Mouse (Mus musculus): ENCODE results near the gene Igfbp5. TPM values are rescaled to one million over a fixed set of nuclear protein-coding genes. Genes with fewer than 3 reads are reported as not detected.
A peak's percentile ranks its signal among the peaks of the same experiment; 100 is the strongest.

Gene Igfbp5
- polyA plus RNA-seq (2016; fragmentation: Nextera tagmentation; extraction: Ambion mirVana) = 45.9 and 51.3 TPM in 2 replicates

DNA sequence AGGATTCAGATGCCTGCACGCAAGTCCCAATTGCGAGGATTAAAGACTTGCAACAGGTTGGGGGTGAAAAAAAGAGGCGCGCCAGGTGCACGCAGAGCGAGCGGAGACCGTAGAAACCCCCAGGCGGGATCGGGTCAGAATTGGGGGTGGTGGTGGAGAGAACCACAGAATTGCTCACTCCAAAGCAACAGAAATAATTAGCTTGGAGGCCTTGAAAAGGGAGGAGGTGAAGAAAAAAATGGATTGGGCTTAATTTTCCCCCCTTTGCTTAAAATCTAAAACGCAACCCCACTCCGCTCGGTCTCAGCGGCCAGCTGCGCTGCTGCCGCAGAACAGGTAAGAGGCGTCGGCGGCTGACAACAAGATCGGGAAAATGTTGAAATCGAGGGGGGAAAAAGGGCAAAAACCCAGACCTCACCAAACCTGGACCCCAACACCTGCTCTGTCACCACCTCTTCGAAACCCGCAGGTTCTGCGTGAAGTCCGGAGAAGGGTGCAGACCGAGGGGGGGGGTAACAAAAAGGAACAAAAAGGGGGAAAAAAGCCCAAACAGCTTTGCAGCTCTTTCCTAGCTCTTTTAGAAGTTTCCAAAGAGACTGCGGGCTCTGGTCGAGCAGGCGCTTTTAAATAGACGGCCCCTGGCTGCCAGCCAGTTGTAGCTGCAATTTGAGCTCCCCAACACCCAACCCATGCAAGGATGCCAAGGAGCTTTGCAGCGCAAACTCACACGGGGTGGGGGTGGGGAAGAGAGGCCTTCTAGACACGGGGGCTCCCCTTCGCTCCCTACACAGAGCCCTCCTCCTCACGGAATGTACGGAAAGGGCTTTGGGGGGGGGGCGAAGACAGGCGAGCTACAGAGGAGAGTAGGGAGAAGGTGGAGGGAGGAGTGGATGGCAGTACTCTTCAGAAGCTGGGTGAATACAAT is at the start of gene Igfbp5:
Gene Igfbp5 (minus strand): TSS at position 598 of the 925 bp plus-strand sequence.
- Histone ChIP-seq H3K9me3 (no peaks in the 10 kb centered on the region), H3K4me1 (peaks cover 80% of the 10 kb centered on the region), H3K4me3 (peak within 1 kb of the TSS; percentile 68), H3K27ac (peak within 1 kb of the TSS; percentile 93), H3K27me3 (ENCODE audit: poor library complexity, severe bottlenecking) (peaks cover 64% of the 10 kb centered on the region), H3K36me3 (replicated peaks) (no peaks in the 10 kb centered on the region)
- under 1% methylated on average over 38 of the region's 38 CpGs for WGBS
- peak; percentile 67 for DNase-seq (ENCODE audit: extremely low spot score, low spot score)

DNA sequence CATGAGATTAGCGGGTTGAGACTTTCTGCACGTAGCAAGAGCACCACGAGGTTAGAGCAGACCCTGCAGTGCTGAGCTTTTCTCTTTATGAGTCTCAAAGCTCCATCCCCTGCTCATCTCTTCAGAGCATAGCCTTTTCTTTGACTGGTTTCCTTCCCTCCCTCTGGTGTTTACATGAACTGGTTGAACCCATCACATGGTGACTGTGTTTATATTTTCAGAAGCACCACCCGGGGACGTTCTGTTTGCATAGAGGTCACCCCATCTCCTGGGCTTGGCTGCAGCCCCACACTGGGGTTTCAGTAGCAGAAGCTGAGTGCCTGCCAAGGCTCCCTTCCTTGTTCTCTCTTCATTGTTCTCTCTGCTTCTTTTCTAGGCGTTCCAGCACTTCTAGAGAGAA is 40.1 kb upstream of the Igfbp5 start:
- Histone ChIP-seq H3K27me3 (ENCODE audit: poor library complexity, severe bottlenecking) (no peaks in the 10 kb centered on the region), H3K36me3 (replicated peaks) (no peaks in the 10 kb centered on the region), H3K4me1 (0 out of 2 replicates have a peak, but pooled peaks cover 3% of the 10 kb centered on the region), H3K9me3 (no peaks in the 10 kb centered on the region), H3K27ac (no peak overlapping the region), H3K4me3 (no peak overlapping the region)
- 79% methylated on average over 6 of the region's 6 CpGs for WGBS
- DNase-seq (ENCODE audit: extremely low spot score, low spot score) = no peak

GRCm38 (mm10) chr1:72913073-72913472 is 38.4 kb upstream of the Igfbp5 start:
- Histone ChIP-seq H3K36me3 (replicated peaks) (no peaks in the 10 kb centered on the region), H3K27me3 (ENCODE audit: poor library complexity, severe bottlenecking) (no peaks in the 10 kb centered on the region), H3K4me3 (no peak overlapping the region), H3K27ac (no peak overlapping the region), H3K4me1 (0 out of 2 replicates have a peak, but pooled peaks cover 3% of the 10 kb centered on the region), H3K9me3 (no peaks in the 10 kb centered on the region)
- DNase-seq (ENCODE audit: extremely low spot score, low spot score) = no peak
- 92% methylated on average over 5 of the region's 5 CpGs for WGBS

- Histone ChIP-seq H3K4me1 (no peaks in the 10 kb centered on the region), H3K27me3 (ENCODE audit: poor library complexity, severe bottlenecking) (no peaks in the 10 kb centered on the region), H3K9me3 (no peaks in the 10 kb centered on the region), H3K36me3 (replicated peaks) (no peaks in the 10 kb centered on the region), H3K27ac (no peak overlapping the region), H3K4me3 (no peak overlapping the region)
- no peak for DNase-seq (ENCODE audit: extremely low spot score, low spot score)
- WGBS = 82% methylated on average over 2 of the region's 2 CpGs
Observed at GRCm38 (mm10) chr1:72895821-72896220, 21.1 kb upstream of the Igfbp5 start.

DNA sequence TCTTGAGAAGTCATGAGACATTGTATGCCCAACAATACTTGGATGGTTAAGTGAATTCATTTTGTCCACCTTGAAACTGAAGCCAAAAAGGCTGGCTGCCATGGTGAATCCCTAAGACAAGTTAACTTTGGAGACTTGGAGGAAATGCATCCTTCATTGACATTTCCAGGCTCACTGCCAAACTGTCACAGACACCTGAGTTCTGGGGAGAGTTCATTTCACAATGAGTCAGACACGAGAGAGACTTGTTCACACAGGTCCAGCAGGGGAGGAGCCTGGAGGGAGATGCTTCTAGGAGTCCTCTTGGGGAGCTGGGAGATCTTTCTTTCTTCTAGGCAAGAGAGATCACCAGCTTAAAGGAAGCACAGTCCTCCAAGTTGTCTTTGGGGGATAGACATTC is 13.2 kb upstream of the Igfbp5 start:
- Histone ChIP-seq H3K36me3 (replicated peaks) (no peaks in the 10 kb centered on the region), H3K9me3 (no peaks in the 10 kb centered on the region), H3K4me1 (no peaks in the 10 kb centered on the region), H3K27me3 (ENCODE audit: poor library complexity, severe bottlenecking) (no peaks in the 10 kb centered on the region), H3K4me3 (no peak overlapping the region), H3K27ac (no peak overlapping the region)
- 67% methylated on average over 1 of the region's 1 CpGs for WGBS
- no peak for DNase-seq (ENCODE audit: extremely low spot score, low spot score)

DNA sequence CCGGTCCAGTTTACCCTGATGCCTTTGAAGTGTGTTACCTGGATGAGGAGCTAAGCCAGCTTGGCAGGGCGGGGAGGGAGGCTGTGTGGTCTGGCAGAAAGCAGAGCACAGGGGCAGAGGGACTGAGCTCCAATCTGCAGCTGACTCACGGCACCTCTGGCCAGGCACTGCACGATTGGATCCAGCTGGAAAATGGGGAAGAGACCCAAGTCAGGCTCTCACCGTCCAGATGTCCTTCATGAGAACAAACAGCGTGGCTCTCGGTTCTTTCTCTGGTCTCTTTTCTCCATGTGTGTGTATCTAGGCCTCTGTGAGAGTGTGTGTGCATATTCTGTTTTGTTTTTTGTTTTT is 11.1 kb upstream of the Igfbp5 start:
- DNase-seq (ENCODE audit: extremely low spot score, low spot score) = no peak
- Histone ChIP-seq H3K4me1 (no peaks in the 10 kb centered on the region), H3K27me3 (ENCODE audit: poor library complexity, severe bottlenecking) (no peaks in the 10 kb centered on the region), H3K36me3 (replicated peaks) (no peaks in the 10 kb centered on the region), H3K9me3 (no peaks in the 10 kb centered on the region), H3K27ac (no peak overlapping the region), H3K4me3 (no peak overlapping the region)
- WGBS = 89% methylated on average over 7 of the region's 7 CpGs

DNA sequence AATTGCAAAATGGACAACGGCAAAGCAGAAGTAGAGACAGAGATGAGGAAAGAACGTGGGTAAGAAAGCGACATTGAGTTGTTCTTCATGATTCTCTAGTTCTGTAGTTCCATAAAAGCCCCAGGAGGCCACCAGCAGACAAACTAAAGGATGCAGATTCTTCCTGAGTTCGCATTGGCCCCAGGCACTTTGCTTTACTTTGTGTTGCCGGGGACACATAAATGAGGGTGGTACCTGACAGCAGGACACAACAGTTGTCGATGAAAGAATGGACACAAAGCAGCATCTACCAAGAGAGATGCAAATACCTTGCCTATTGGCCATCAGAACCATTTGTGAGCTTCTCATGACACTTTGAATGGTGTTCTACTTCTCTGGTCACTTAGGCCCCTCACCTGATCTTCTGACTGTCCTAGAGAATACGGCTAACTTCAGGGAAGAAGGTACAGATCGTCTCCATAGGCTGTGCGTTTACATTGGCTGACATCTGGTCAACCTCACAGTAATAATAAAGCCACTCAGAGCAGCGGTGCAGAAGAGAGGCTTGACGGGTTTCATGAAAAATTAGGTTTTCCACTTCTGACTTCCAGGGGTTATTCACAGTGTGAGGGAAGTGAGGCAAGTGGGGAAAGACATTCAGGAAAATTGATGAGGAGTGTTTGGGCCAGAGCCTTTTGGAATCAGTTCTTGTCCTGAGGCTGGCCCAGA is 10.6 kb upstream of the Igfbp5 start:
- H3K9me3 ChIP-seq = no peaks in the 10 kb centered on the region
- 91% methylated on average over 11 of the region's 11 CpGs for WGBS
- H3K36me3 ChIP-seq (replicated peaks) = no peaks in the 10 kb centered on the region
- H3K4me1 ChIP-seq = no peaks in the 10 kb centered on the region
- H3K4me3 ChIP-seq = no peak overlapping the region
- no peaks in the 10 kb centered on the region for H3K27me3 ChIP-seq (ENCODE audit: poor library complexity, severe bottlenecking)
- H3K27ac ChIP-seq = no peak overlapping the region
- no peak for DNase-seq (ENCODE audit: extremely low spot score, low spot score)

DNA sequence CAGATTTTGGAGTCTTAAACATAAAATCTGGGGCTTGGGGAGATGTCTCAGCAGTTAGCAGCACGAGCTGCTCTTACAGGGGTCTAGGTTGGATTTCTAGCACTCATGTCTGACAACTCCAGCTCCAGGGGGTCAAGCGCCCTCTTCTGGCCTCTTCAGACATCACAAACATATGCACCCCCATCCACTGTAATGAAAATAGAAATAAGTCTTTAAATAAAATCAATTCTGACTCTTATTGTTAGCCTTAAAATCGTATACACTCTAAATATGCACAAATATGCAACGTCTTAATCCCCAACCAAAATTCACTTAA is 4.6 kb upstream of the Igfbp5 start:
- Histone ChIP-seq H3K4me3 (no peak overlapping the region), H3K9me3 (no peaks in the 10 kb centered on the region), H3K27ac (no peak overlapping the region), H3K36me3 (replicated peaks) (no peaks in the 10 kb centered on the region), H3K27me3 (ENCODE audit: poor library complexity, severe bottlenecking) (peaks cover 47% of the 10 kb centered on the region), H3K4me1 (peaks cover 36% of the 10 kb centered on the region)
- WGBS = 63% methylated on average over 4 of the region's 4 CpGs
- DNase-seq (ENCODE audit: extremely low spot score, low spot score) = no peak

GRCm38 (mm10) chr1:72878473-72879318 is 4.0 kb upstream of the Igfbp5 start:
- H3K4me1 ChIP-seq = peaks cover 42% of the 10 kb centered on the region
- no peaks in the 10 kb centered on the region for H3K9me3 ChIP-seq
- peaks cover 53% of the 10 kb centered on the region for H3K27me3 ChIP-seq (ENCODE audit: poor library complexity, severe bottlenecking)
- no peaks in the 10 kb centered on the region for H3K36me3 ChIP-seq (replicated peaks)
- no peak overlapping the region for H3K4me3 ChIP-seq
- peak; percentile 14 for DNase-seq (ENCODE audit: extremely low spot score, low spot score)
- no peak overlapping the region for H3K27ac ChIP-seq
- 68% methylated on average over 25 of the region's 25 CpGs for WGBS

- H3K9me3 ChIP-seq = no peaks in the 10 kb centered on the region
- H3K36me3 ChIP-seq (replicated peaks) = no peaks in the 10 kb centered on the region
- H3K27ac ChIP-seq = peak overlapping the region; percentile 66; the same call in 1 of the 2 replicates
- H3K4me1 ChIP-seq = peaks cover 50% of the 10 kb centered on the region
- H3K4me3 ChIP-seq = no peak overlapping the region
- DNase-seq (ENCODE audit: extremely low spot score, low spot score) = peak; percentile 15
- peaks cover 61% of the 10 kb centered on the region for H3K27me3 ChIP-seq (ENCODE audit: poor library complexity, severe bottlenecking)
- WGBS = 14% methylated on average over 3 of the region's 3 CpGs
Observed at GRCm38 (mm10) chr1:72877892-72878291, 3.2 kb upstream of the Igfbp5 start.

DNA sequence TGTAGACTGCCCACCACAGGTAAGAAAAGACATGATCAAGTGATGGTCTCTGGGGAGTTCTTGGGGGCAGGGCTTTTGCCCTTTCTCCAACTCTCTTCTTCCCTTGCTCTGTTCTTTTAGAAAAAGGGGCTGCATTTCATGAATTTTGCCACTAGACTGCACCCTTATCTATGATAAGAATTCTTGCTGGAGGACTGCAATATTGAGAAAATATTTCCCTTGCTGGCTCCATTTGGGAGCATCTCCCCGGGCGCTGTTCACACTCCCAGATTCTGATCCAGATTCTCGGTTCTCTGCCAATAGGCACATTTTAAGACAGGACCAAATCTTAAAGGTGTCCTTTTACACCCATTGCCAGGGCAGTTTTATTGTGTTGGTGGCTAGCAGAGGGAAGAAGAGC is 1.4 kb upstream of the Igfbp5 start:
- 55% methylated on average over 3 of the region's 3 CpGs for WGBS
- Histone ChIP-seq H3K36me3 (replicated peaks) (no peaks in the 10 kb centered on the region), H3K4me1 (peaks cover 64% of the 10 kb centered on the region), H3K4me3 (peak overlapping the region; percentile 68; the same call in 1 of the 2 replicates), H3K27me3 (ENCODE audit: poor library complexity, severe bottlenecking) (peaks cover 64% of the 10 kb centered on the region), H3K27ac (no peak overlapping the region), H3K9me3 (no peaks in the 10 kb centered on the region)
- no peak for DNase-seq (ENCODE audit: extremely low spot score, low spot score)

GRCm38 (mm10) chr1:72875708-72876107 is 1.0 kb upstream of the Igfbp5 start:
- Histone ChIP-seq H3K27me3 (ENCODE audit: poor library complexity, severe bottlenecking) (peaks cover 64% of the 10 kb centered on the region), H3K4me1 (peaks cover 68% of the 10 kb centered on the region), H3K27ac (peak overlapping the region; percentile 93), H3K9me3 (no peaks in the 10 kb centered on the region), H3K36me3 (replicated peaks) (no peaks in the 10 kb centered on the region), H3K4me3 (peak overlapping the region; percentile 68)
- peak; percentile 14 for DNase-seq (ENCODE audit: extremely low spot score, low spot score)
- WGBS = 7% methylated on average over 3 of the region's 3 CpGs

Data from forebrain, embryonic 10.5 days (tissue).